Mouse (Mus musculus) midbrain, postnatal 0 days (tissue): ENCODE data around the gene Slc36a2. TPM values are rescaled to one million over a fixed set of nuclear protein-coding genes. Genes with fewer than 3 reads are reported as not detected.

ENCODE experiments used
- ATAC-seq: fragments of 200-750 bp; cut with Nextera tagmentation; 2 replicates; pipeline ENCODE4 v1.8.0; 2017; ENCODE audit warnings: moderate number of reproducible peaks, mild to moderate bottlenecking, moderate TSS enrichment, moderate library complexity; ENCODE audit not compliant: low FRiP score
- DNase-seq: peaks from one replicate; pipeline ENCODE4 v3.0.0-alpha.2; 2015; ENCODE audit warnings: low spot score
- H3K27ac ChIP-seq: fragments of 300-500 bp; sonication (generic); 2 replicates; pipeline ENCODE4 v1.5.1; 2014; ENCODE audit warnings: low read depth, mild to moderate bottlenecking, low read length, mixed read lengths
- H3K27me3 ChIP-seq: fragments of 300-500 bp; sonication (generic); 2 replicates; pipeline ENCODE4 v1.6.1; 2014; ENCODE audit warnings: low read length, control low read depth, mixed read lengths; ENCODE audit not compliant: insufficient read depth
- H3K36me3 ChIP-seq: fragments of 300-500 bp; sonication (generic); 2 replicates; pipeline ENCODE4 v1.6.1; 2014; ENCODE audit warnings: low read length, control low read depth, mixed read lengths; ENCODE audit not compliant: insufficient read depth
- H3K4me1 ChIP-seq: fragments of 300-500 bp; sonication (generic); 2 replicates; pipeline ENCODE4 v1.6.1; 2014; ENCODE audit warnings: mild to moderate bottlenecking, control low read depth, antibody characterized with exemption, low read length, mixed read lengths; ENCODE audit not compliant: insufficient read depth
- H3K4me2 ChIP-seq: fragments of 300-500 bp; sonication (generic); 2 replicates; pipeline ENCODE4 v1.6.1; 2014; ENCODE audit warnings: low read depth, mild to moderate bottlenecking, low read length, mixed read lengths; ENCODE audit not compliant: poor library complexity, severe bottlenecking
- H3K4me3 ChIP-seq: fragments of 300-500 bp; sonication (generic); 2 replicates; pipeline ENCODE4 v1.5.1; 2014; ENCODE audit warnings: low read depth, mild to moderate bottlenecking, low read length, moderate library complexity
- H3K9ac ChIP-seq: fragments of 300-500 bp; sonication (generic); replicated peaks from 2 replicates; pipeline ENCODE4 v1.6.1; 2014; ENCODE audit warnings: mild to moderate bottlenecking, low read length, moderate library complexity, mixed read lengths; ENCODE audit not compliant: poor library complexity, severe bottlenecking
- H3K9me3 ChIP-seq: fragments of 300-500 bp; sonication (generic); 2 replicates; pipeline ENCODE4 v1.6.1; 2016; ENCODE audit warnings: low read length, control low read depth
- CTCF ChIP-seq: IDR thresholded peaks from 2 replicates; pipeline ENCODE4 v1.5.1; 2016; ENCODE audit warnings: antibody characterized with exemption, mild to moderate bottlenecking
- WGBS: fragments of 180-500 bp; shearing (Covaris S2); extraction: QIAGEN DNeasy Blood & Tissue Kit; methylation state at CpG from one replicate; pipeline ENCODE4 v1.1.7; 2014; 5-methylcytosine and 5-hydroxymethylcytosine counted together
- polyA plus RNA-seq: library from polyadenylated mRNA; unstranded; fragments of >200 nt; fragmentation: Nextera tagmentation; extraction: Ambion mirVana; gene quantifications from 2 replicates; pipeline ENCODE4 v1.2.1, GENCODE M21; 2015
- total RNA-seq: library from RNA; depleted of rRNA; stranded (reverse); fragments of >200 nt; gene quantifications from 2 replicates; pipeline ENCODE4 v1.2.3, GENCODE M21; 2014; rRNA removed

Gene Slc36a2
- total RNA-seq, result 0.27 and 0.61 TPM in 2 replicates
- polyA plus RNA-seq, result 0.52 and 0.79 TPM in 2 replicates

DNA sequence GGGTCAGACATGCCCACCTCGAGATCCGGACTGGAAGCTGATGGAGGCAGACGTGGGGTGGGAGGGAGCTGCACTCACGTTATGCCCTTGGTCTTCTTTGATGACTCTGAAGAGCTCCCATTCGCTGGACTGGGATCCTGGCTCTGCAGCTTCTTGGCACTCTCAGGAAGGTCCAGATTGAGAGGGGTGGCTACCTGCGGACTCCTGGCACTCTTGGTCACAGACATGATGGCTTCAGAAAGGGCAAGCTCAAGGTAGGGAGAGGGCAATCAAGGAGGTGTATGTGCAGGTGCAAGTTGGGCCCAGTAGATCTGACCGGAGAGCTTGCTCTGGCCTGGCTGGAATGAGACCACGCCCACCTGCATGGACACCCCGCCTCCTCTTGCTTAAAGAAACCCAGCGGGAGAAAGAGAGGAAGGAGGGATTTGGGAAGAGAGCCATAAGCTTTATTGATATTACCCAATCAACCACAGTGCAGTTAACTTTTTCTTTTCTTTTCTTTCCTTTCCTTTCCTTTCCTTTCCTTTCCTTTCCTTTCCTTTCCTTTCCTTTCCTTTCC lies at the start of gene Slc36a2:
Gene Slc36a2, minus strand, starts transcription at position 345 of the 559 bp plus-strand sequence.
- H3K27me3 ChIP-seq, result no peaks in the 10 kb centered on the region
- H3K9ac ChIP-seq, result no peak within 1 kb of the TSS
- H3K4me1 ChIP-seq, result no peaks in the 10 kb centered on the region
- H3K9me3 ChIP-seq, result no peaks in the 10 kb centered on the region
- no peak within 1 kb of the TSS for H3K4me3 ChIP-seq
- no peak for TF ChIP-seq CTCF
- no peak for DNase-seq
- 30% methylated on average over 10 of the region's 10 CpGs for WGBS
- H3K36me3 ChIP-seq, result no peaks in the 10 kb centered on the region
- no peak within 1 kb of the TSS for H3K27ac ChIP-seq
- no peak within 1 kb of the TSS for H3K4me2 ChIP-seq
- no peak for ATAC-seq

- Histone ChIP-seq H3K36me3 (peaks cover 32% of the 10 kb centered on the region), H3K4me2 (no peak overlapping the region), H3K27me3 (no peaks in the 10 kb centered on the region), H3K9me3 (no peaks in the 10 kb centered on the region), H3K4me1 (no peaks in the 10 kb centered on the region), H3K4me3 (no peak overlapping the region), H3K27ac (no peak overlapping the region), H3K9ac (no peak overlapping the region)
- no peak for TF ChIP-seq CTCF
- 87% methylated on average over 7 of the region's 7 CpGs for WGBS
- ATAC-seq, result no peak
- peak; percentile 16 for DNase-seq
These were observed 49.4 kb upstream of the Slc36a2 start for GRCm38 (mm10) chr11:55234288-55234687.

- no peaks in the 10 kb centered on the region for H3K4me1 ChIP-seq
- no peaks in the 10 kb centered on the region for H3K9me3 ChIP-seq
- no peak overlapping the region for H3K4me2 ChIP-seq
- H3K27me3 ChIP-seq, result no peaks in the 10 kb centered on the region
- H3K36me3 ChIP-seq, result peaks cover 53% of the 10 kb centered on the region
- no peak overlapping the region for H3K9ac ChIP-seq
- DNase-seq (no peak), ATAC-seq (no peak)
- no peak for TF ChIP-seq CTCF
- 97% methylated on average over 6 of the region's 6 CpGs for WGBS
- no peak overlapping the region for H3K4me3 ChIP-seq
- no peak overlapping the region for H3K27ac ChIP-seq
These were observed 46.2 kb upstream of the Slc36a2 start for GRCm38 (mm10) chr11:55231034-55231433.

DNA sequence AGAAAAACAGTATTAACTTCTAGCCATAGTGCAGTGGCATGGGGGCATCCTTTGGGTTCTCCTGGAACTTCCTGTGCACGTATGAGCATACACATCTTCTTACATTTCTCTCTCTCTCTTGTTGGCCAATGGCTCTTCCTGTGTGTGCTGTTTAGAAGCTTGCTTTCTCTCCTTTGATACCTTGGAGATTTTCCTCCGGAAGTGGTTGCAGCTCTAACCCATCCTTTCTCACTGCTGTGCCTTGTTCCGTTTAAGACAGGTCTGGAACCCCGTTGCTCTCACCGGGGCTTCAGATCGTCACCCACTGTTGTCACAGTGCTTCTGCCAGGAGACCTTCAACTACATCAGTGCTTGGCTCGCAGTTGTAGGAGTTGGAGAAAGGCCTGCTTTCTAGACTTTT lies 36.4 kb upstream of the Slc36a2 start:
- no peak for TF ChIP-seq CTCF
- ATAC-seq, result no peak

DNA sequence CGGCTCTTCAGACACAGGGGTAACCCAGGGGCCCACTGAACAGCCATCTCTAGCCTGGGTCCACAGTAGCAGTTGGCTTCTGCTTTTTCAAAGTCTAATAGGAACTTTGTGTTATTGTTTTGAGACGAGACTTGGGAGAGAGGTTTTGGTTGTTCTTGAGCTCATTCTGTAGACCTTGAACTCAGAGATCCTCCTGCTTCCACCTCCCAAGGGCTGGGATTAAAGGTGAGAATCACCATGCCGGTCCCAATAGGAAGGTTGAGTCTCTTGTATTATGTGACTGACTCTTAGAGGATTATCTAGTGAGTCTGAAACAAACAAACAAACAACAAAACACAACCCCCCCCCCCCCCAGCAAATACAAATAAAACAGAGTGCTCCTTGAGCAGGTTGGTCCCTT lies 33.6 kb upstream of the Slc36a2 start:
- no peaks in the 10 kb centered on the region for H3K4me1 ChIP-seq
- no peak overlapping the region for H3K9ac ChIP-seq
- no peaks in the 10 kb centered on the region for H3K9me3 ChIP-seq
- DNase-seq (no peak), ATAC-seq (no peak)
- H3K27ac ChIP-seq, result no peak overlapping the region
- H3K36me3 ChIP-seq, result peaks cover 54% of the 10 kb centered on the region
- no peaks in the 10 kb centered on the region for H3K27me3 ChIP-seq
- H3K4me3 ChIP-seq, result no peak overlapping the region
- H3K4me2 ChIP-seq, result no peak overlapping the region
- TF ChIP-seq CTCF, result no peak
- WGBS, result 89% methylated on average over 3 of the region's 3 CpGs

More for the DNA sequence above, 36.4 kb upstream of the Slc36a2 start:
- Histone ChIP-seq H3K4me1 (no peaks in the 10 kb centered on the region), H3K27me3 (no peaks in the 10 kb centered on the region), H3K9me3 (no peaks in the 10 kb centered on the region), H3K36me3 (peaks cover 70% of the 10 kb centered on the region), H3K27ac (no peak overlapping the region), H3K4me3 (no peak overlapping the region), H3K4me2 (no peak overlapping the region), H3K9ac (no peak overlapping the region)
- WGBS, result 93% methylated on average over 7 of the region's 7 CpGs
- DNase-seq, result no peak

GRCm38 (mm10) chr11:55217880-55218279 lies 33.0 kb upstream of the Slc36a2 start:
- no peak overlapping the region for H3K4me2 ChIP-seq
- H3K4me1 ChIP-seq, result no peaks in the 10 kb centered on the region
- H3K4me3 ChIP-seq, result no peak overlapping the region
- DNase-seq (no peak), ATAC-seq (no peak)
- H3K36me3 ChIP-seq, result peaks cover 48% of the 10 kb centered on the region
- no peaks in the 10 kb centered on the region for H3K9me3 ChIP-seq
- no peak overlapping the region for H3K27ac ChIP-seq
- H3K9ac ChIP-seq, result no peak overlapping the region
- no peaks in the 10 kb centered on the region for H3K27me3 ChIP-seq
- 90% methylated on average over 7 of the region's 7 CpGs for WGBS
- TF ChIP-seq CTCF, result no peak
